Mouse (Mus musculus) CH12.LX (cell line): ENCODE results near the gene Clcc1. TPM values are rescaled to one million over a fixed set of nuclear protein-coding genes. Genes with fewer than 3 reads are reported as not detected.
"Not testable (repeated sequence)": the region's sequence is repeated elsewhere in the genome, so short reads cannot be mapped to it uniquely, and the experiment has no call there.

Experiments
- DNase-seq: peaks from one replicate; pipeline ENCODE4 v3.0.0-alpha.2; 2013; ENCODE audit errors: extremely low read depth
- H3K27ac ChIP-seq: 2 replicates; pipeline ENCODE4 v1.5.1; 2012; ENCODE audit warnings: low read depth, mild to moderate bottlenecking, control low read depth, moderate library complexity; ENCODE audit not compliant: insufficient read depth
- H3K27me3 ChIP-seq: replicated peaks from 2 replicates; pipeline ENCODE3; 2012; ENCODE audit warnings: inconsistent platforms
- H3K36me3 ChIP-seq, 2 experiments: replicated peaks in 1 of 2; 2 replicates each; pipeline versions ENCODE3 to v1.6.1; 2012; ENCODE audit warnings: inconsistent platforms in 1 of 2, low read length in 1 of 2, mild to moderate bottlenecking in 1 of 2, mixed read lengths in 1 of 2, moderate library complexity in 1 of 2; ENCODE audit not compliant: control insufficient read depth in 1 of 2, insufficient read depth in 1 of 2
- H3K4me1 ChIP-seq, 2 experiments: 2 replicates each; pipeline ENCODE4 v1.6.1; 2012; ENCODE audit warnings: inconsistent platforms in 1 of 2, moderate library complexity in 1 of 2; ENCODE audit not compliant: insufficient read depth in 2 of 2, control insufficient read depth in 1 of 2
- H3K4me2 ChIP-seq: 2 replicates; pipeline ENCODE4 v1.6.1; 2012; ENCODE audit warnings: low read depth, mild to moderate bottlenecking, control low read depth; ENCODE audit not compliant: poor library complexity, insufficient read depth, severe bottlenecking
- H3K4me3 ChIP-seq, 3 experiments: fragments of 150-350 bp in 1 of 3; sonication (generic) in 1 of 3; replicated peaks in 1 of 3; 2 replicates each; pipeline versions ENCODE3 to v1.5.1; 2011 to 2012; ENCODE audit warnings: low read depth in 2 of 3, low read length in 2 of 3, mild to moderate bottlenecking in 2 of 3, moderate library complexity in 2 of 3, control low read depth in 1 of 3, improper control_type of control experiment in 1 of 3, inconsistent platforms in 1 of 3, mixed read lengths in 1 of 3; ENCODE audit not compliant: poor library complexity in 1 of 3
- H3K79me2 ChIP-seq: replicated peaks from 2 replicates; pipeline ENCODE4 v1.6.1; 2012; ENCODE audit warnings: mild to moderate bottlenecking, moderate library complexity; ENCODE audit not compliant: control insufficient read depth, poor library complexity, insufficient read depth, severe bottlenecking; ENCODE audit errors: extremely low read depth
- H3K9ac ChIP-seq: 2 replicates; pipeline ENCODE4 v1.6.1; 2012; ENCODE audit warnings: low read depth, mild to moderate bottlenecking, control low read depth, moderate library complexity; ENCODE audit not compliant: insufficient read depth
- H3K9me3 ChIP-seq: replicated peaks from 2 replicates; pipeline ENCODE3; 2012; ENCODE audit warnings: low read length, inconsistent platforms, mixed read lengths
- BHLHE40 ChIP-seq: IDR thresholded peaks from 2 replicates; pipeline ENCODE4 v1.6.1; 2011; ENCODE audit warnings: mild to moderate bottlenecking, low read depth, low read length, improper control_type of control experiment
- CTCF ChIP-seq, 2 experiments: IDR thresholded peaks in 1 of 2; conservative IDR thresholded peaks in 1 of 2; 2 replicates each; pipeline ENCODE4 v1.5.1; 2011 to 2012; ENCODE audit warnings: low read depth in 2 of 2, low read length in 2 of 2, improper control_type of control experiment in 1 of 2, inconsistent platforms in 1 of 2, mild to moderate bottlenecking in 1 of 2, moderate library complexity in 1 of 2
- EP300 ChIP-seq: IDR thresholded peaks from 2 replicates; pipeline ENCODE4 v1.6.1; 2011; ENCODE audit warnings: low read length, improper control_type of control experiment
- GABPA ChIP-seq: IDR thresholded peaks from 2 replicates; pipeline ENCODE4 v1.6.1; 2012; ENCODE audit warnings: low read depth, low read length, improper control_type of control experiment, inconsistent platforms; ENCODE audit not compliant: insufficient replicate concordance
- HCFC1 ChIP-seq: IDR thresholded peaks from 2 replicates; pipeline ENCODE4 v1.6.1; 2012; ENCODE audit warnings: low read depth, mild to moderate bottlenecking, inconsistent platforms, low read length, improper control_type of control experiment
- IRF4 ChIP-seq: IDR thresholded peaks from 2 replicates; pipeline ENCODE4 v1.6.1; 2014; ENCODE audit warnings: low read depth, mild to moderate bottlenecking, inconsistent platforms, low read length, improper control_type of control experiment
- JUN ChIP-seq: IDR thresholded peaks from 2 replicates; pipeline ENCODE4 v1.6.1; 2011; ENCODE audit warnings: low read depth, mild to moderate bottlenecking, low read length, improper control_type of control experiment, moderate library complexity; ENCODE audit not compliant: insufficient read depth
- JUND ChIP-seq: conservative IDR thresholded peaks from 2 replicates; pipeline ENCODE4 v1.6.1; 2011; ENCODE audit warnings: low read depth, low read length, improper control_type of control experiment
- MAFK ChIP-seq: IDR thresholded peaks from 2 replicates; pipeline ENCODE4 v1.6.1; 2011; ENCODE audit warnings: low read length, improper control_type of control experiment; ENCODE audit not compliant: insufficient replicate concordance
- MAX ChIP-seq: IDR thresholded peaks from 2 replicates; pipeline ENCODE4 v1.6.1; 2011; ENCODE audit warnings: low read length, improper control_type of control experiment
- MXI1 ChIP-seq: IDR thresholded peaks from 2 replicates; pipeline ENCODE4 v1.6.1; 2011; ENCODE audit warnings: mild to moderate bottlenecking, low read depth, low read length, improper control_type of control experiment
- MYC ChIP-seq: IDR thresholded peaks from 2 replicates; pipeline ENCODE4 v1.6.1; 2011; ENCODE audit warnings: low read depth, mild to moderate bottlenecking, improper control_type of control experiment, low read length
- NELFE ChIP-seq: IDR thresholded peaks from 2 replicates; pipeline ENCODE4 v1.6.1; 2011; ENCODE audit warnings: low read depth, low read length, improper control_type of control experiment
- NRF1 ChIP-seq: IDR thresholded peaks from 2 replicates; pipeline ENCODE4 v1.6.1; 2014; ENCODE audit warnings: low read depth, mild to moderate bottlenecking, inconsistent platforms, low read length, improper control_type of control experiment, moderate library complexity
- PAX5 ChIP-seq: IDR thresholded peaks from 2 replicates; pipeline ENCODE4 v1.6.1; 2012; ENCODE audit warnings: low read length, inconsistent platforms, mixed read lengths
- POLR2A ChIP-seq: IDR thresholded peaks from 2 replicates; pipeline ENCODE4 v1.6.1; 2011; ENCODE audit warnings: low read depth, mild to moderate bottlenecking, improper control_type of control experiment, low read length
- RAD21 ChIP-seq: IDR thresholded peaks from 2 replicates; pipeline ENCODE4 v1.6.1; 2011; ENCODE audit warnings: low read depth, mild to moderate bottlenecking, low read length, improper control_type of control experiment, moderate library complexity
- RCOR1 ChIP-seq: conservative IDR thresholded peaks from 2 replicates; pipeline ENCODE4 v1.6.1; 2012; ENCODE audit warnings: low read depth, mild to moderate bottlenecking, inconsistent platforms, low read length, improper control_type of control experiment
- SMC3 ChIP-seq: IDR thresholded peaks from 2 replicates; pipeline ENCODE4 v1.6.1; 2011; ENCODE audit warnings: low read depth, low read length, improper control_type of control experiment
- TCF12 ChIP-seq: IDR thresholded peaks from 2 replicates; pipeline ENCODE4 v1.6.1; 2014; ENCODE audit warnings: low read depth, mild to moderate bottlenecking, inconsistent platforms, low read length, improper control_type of control experiment
- dilution Hi-C: fragments of 300-500 bp; cut with MboI; formaldehyde crosslinking; loops from 2 replicates; pipeline ENCODE4 v1.14.3; 2020; ENCODE audit warnings: low sequenced_read_pairs; ENCODE audit not compliant: extremely low pct_unique_long_range_greater_than_20kb, extremely low pct_ligation_motif_present
- in situ Hi-C: fragments of 300-500 bp; cut with MboI; formaldehyde crosslinking; loops from 3 replicates; pipeline ENCODE4 v1.14.3; 2019; ENCODE audit warnings: low sequenced_read_pairs, low pct_ligation_motif_present, low pct_unique_long_range_greater_than_20kb, mixed read lengths
- polyA plus RNA-seq: library from polyadenylated mRNA; unstranded; fragments of >175 nt; gene quantifications from 2 replicates; pipeline ENCODE4 v1.2.1, GENCODE M21; 2012; ENCODE audit warnings: low read depth; ENCODE audit not compliant: insufficient read length
- total RNA-seq, 2 experiments: library from RNA; depleted of rRNA; stranded (reverse); fragments of 300-350 nt in 1 of 2; fragments of >200 nt in 1 of 2; gene quantifications; 2 replicates each; pipeline ENCODE4 v1.2.3; 2012 to 2014

Clcc1 gene
- total and polyA plus RNA-seq, 3 experiments, result 31.6 to 51.4 (median 36.3) TPM

GRCm38 (mm10) chr3:108683597-108683996, 29.9 kb downstream of the Clcc1 start:
- H3K9ac ChIP-seq, in situ Hi-C loops, H3K27me3 ChIP-seq, H3K27ac ChIP-seq, H3K4me2 ChIP-seq, H3K4me3 ChIP-seq, dilution Hi-C loops, H3K79me2 ChIP-seq, H3K9me3 ChIP-seq: not testable (repeated sequence)
- peaks cover 6 to 10% of the 10 kb centered on the region in 2 experiments for H3K4me1 ChIP-seq
- peak; percentile 57 for DNase-seq
- TF ChIP-seq MAFK (0 out of 2 replicates have a peak, but pooled peaks have one; percentile 19), TCF12 (0 out of 2 replicates have a peak, but pooled peaks have one; percentile 22), JUND (peak; percentile 72; the same call in 1 of the 2 replicates), EP300 (peak; percentile 83), JUN (peak; percentile 53; the same call in 1 of the 2 replicates), RCOR1 (0 out of 2 replicates have a peak, but pooled peaks have one; percentile 48), IRF4 (peak; percentile 76), BHLHE40 (peak; percentile 46; the same call in 1 of the 2 replicates)
- H3K36me3 ChIP-seq, result peaks cover 29 to 55% of the 10 kb centered on the region in 2 experiments

GRCm38 (mm10) chr3:108685701-108686100, 32.0 kb downstream of the Clcc1 start:
- dilution Hi-C loops (no loop called here), in situ Hi-C loops (no loop called here)
- H3K9ac ChIP-seq, result no peak overlapping the region
- H3K79me2 ChIP-seq, result no peaks in the 10 kb centered on the region
- no peak overlapping the region for H3K27ac ChIP-seq
- TF ChIP-seq EP300 (no peak), PAX5 (no peak), MAX (no peak), SMC3 (no peak), RCOR1 (no peak), IRF4 (no peak), NRF1 (no peak), JUN (no peak), POLR2A (no peak), GABPA (no peak), NELFE (no peak), CTCF (conservative IDR thresholded peaks at IDR 0.05 in 1 of 2, IDR thresholded peaks at IDR 0.05 in 1 of 2; ENCODE audit: low read depth in 2 of 2, low read length in 2 of 2) (no peak), MXI1 (no peak), HCFC1 (no peak), MYC (no peak), RAD21 (no peak)
- H3K4me2 ChIP-seq, result no peak overlapping the region
- H3K4me3 ChIP-seq, result no peak overlapping the region
- no peak for DNase-seq
- H3K9me3 ChIP-seq, result no peaks in the 10 kb centered on the region
- H3K27me3 ChIP-seq, result no peaks in the 10 kb centered on the region
- H3K36me3 ChIP-seq, result peaks cover 19 to 45% of the 10 kb centered on the region in 2 experiments
- H3K4me1 ChIP-seq, result peaks cover 6 to 19% of the 10 kb centered on the region in 2 experiments
